Mouse (Mus musculus) midbrain, embryonic 12.5 days (tissue): ENCODE results near the gene Smim13. TPM values are rescaled to one million over a fixed set of nuclear protein-coding genes. Genes with fewer than 3 reads are reported as not detected.
"Not testable (repeated sequence)": the region's sequence is repeated elsewhere in the genome, so short reads cannot be mapped to it uniquely, and the experiment has no call there.

ENCODE experiments used
- ATAC-seq: fragments of 200-750 bp; cut with Nextera tagmentation; 2 replicates; pipeline ENCODE4 v1.8.0; 2017; ENCODE audit warnings: low read depth, moderate TSS enrichment, moderate library complexity; ENCODE audit not compliant: low FRiP score
- H3K27ac ChIP-seq: fragments of 300-500 bp; sonication (generic); replicated peaks from 2 replicates; pipeline ENCODE4 v1.5.1; 2016; ENCODE audit warnings: mild to moderate bottlenecking
- H3K27me3 ChIP-seq: fragments of 300-500 bp; sonication (generic); 2 replicates; pipeline ENCODE4 v1.6.1; 2016; ENCODE audit warnings: mild to moderate bottlenecking
- H3K36me3 ChIP-seq: fragments of 300-500 bp; sonication (generic); 2 replicates; pipeline ENCODE4 v1.6.1; 2016
- H3K4me1 ChIP-seq: fragments of 300-500 bp; sonication (generic); 2 replicates; pipeline ENCODE4 v1.6.1; 2016
- H3K4me2 ChIP-seq: fragments of 300-500 bp; sonication (generic); replicated peaks from 2 replicates; pipeline ENCODE4 v1.6.1; 2016; ENCODE audit warnings: mild to moderate bottlenecking, moderate library complexity
- H3K4me3 ChIP-seq: fragments of 300-500 bp; sonication (generic); 2 replicates; pipeline ENCODE4 v1.5.1; 2016; ENCODE audit warnings: mild to moderate bottlenecking
- H3K9ac ChIP-seq: fragments of 300-500 bp; sonication (generic); replicated peaks from 2 replicates; pipeline ENCODE4 v1.6.1; 2016; ENCODE audit warnings: mild to moderate bottlenecking, moderate library complexity
- H3K9me3 ChIP-seq: fragments of 300-500 bp; sonication (generic); 2 replicates; pipeline ENCODE4 v1.6.1; 2016; ENCODE audit warnings: mild to moderate bottlenecking
- WGBS: fragments of 180-500 bp; shearing (Covaris S2); methylation state at CpG from one replicate; pipeline ENCODE4 v1.1.7; 2016; 5-methylcytosine and 5-hydroxymethylcytosine counted together
- polyA plus RNA-seq: library from polyadenylated mRNA; unstranded; fragments of >200 nt; fragmentation: Nextera tagmentation; extraction: Ambion mirVana; gene quantifications from 2 replicates; pipeline ENCODE4 v1.2.1, GENCODE M21; 2016

Gene Smim13
- 16.5 and 17.5 TPM in 2 replicates for polyA plus RNA-seq

GRCm38 (mm10) chr13:41249538-41250317, at the start of gene Smim13:
TSS of gene Smim13 (plus strand) at chr13:41249844.
- Histone ChIP-seq H3K27ac (peak within 1 kb of the TSS; percentile 87), H3K4me1 (peaks cover 4% of the 10 kb centered on the region; the same call in 1 of the 2 replicates), H3K9me3 (no peaks in the 10 kb centered on the region), H3K9ac (peak within 1 kb of the TSS; percentile 75), H3K36me3 (no peaks in the 10 kb centered on the region), H3K4me3 (peak within 1 kb of the TSS; percentile 77), H3K4me2 (peak within 1 kb of the TSS; percentile 78), H3K27me3 (no peaks in the 10 kb centered on the region)
- under 1% methylated on average over 68 of the region's 78 CpGs for WGBS
- peak; percentile 98 for ATAC-seq

- WGBS, result 85% methylated on average over 2 of the region's 2 CpGs
- no peak overlapping the region for H3K27ac ChIP-seq
- H3K4me2 ChIP-seq, result no peak overlapping the region
Measured at GRCm38 (mm10) chr13:41200861-41201260, 48.8 kb upstream of the Smim13 start.

GRCm38 (mm10) chr13:41203289-41203688, 46.4 kb upstream of the Smim13 start:
- H3K27ac ChIP-seq, result no peak overlapping the region
- no peaks in the 10 kb centered on the region for H3K27me3 ChIP-seq
- WGBS, result 64% methylated on average over 7 of the region's 7 CpGs

More at GRCm38 (mm10) chr13:41200861-41201260, 48.8 kb upstream of the Smim13 start:
- no peaks in the 10 kb centered on the region for H3K9me3 ChIP-seq
- ATAC-seq, result no peak
- no peaks in the 10 kb centered on the region for H3K36me3 ChIP-seq
- H3K9ac ChIP-seq, result no peak overlapping the region
- H3K4me3 ChIP-seq, result no peak overlapping the region
- H3K4me1 ChIP-seq, result peaks cover 15% of the 10 kb centered on the region
- no peaks in the 10 kb centered on the region for H3K27me3 ChIP-seq

GRCm38 (mm10) chr13:41203691-41204090, 46.0 kb upstream of the Smim13 start:
- no peaks in the 10 kb centered on the region for H3K36me3 ChIP-seq
- H3K27me3 ChIP-seq, result no peaks in the 10 kb centered on the region
- no peak overlapping the region for H3K4me2 ChIP-seq
- H3K4me3 ChIP-seq, result no peak overlapping the region
- H3K4me1 ChIP-seq, result peaks cover 15% of the 10 kb centered on the region
- H3K9ac ChIP-seq, result no peak overlapping the region
- ATAC-seq, result no peak
- WGBS, result 70% methylated on average over 9 of the region's 9 CpGs
- H3K27ac ChIP-seq, result no peak overlapping the region
- H3K9me3 ChIP-seq, result no peaks in the 10 kb centered on the region

More at GRCm38 (mm10) chr13:41203289-41203688, 46.4 kb upstream of the Smim13 start:
- no peak overlapping the region for H3K4me2 ChIP-seq
- H3K4me3 ChIP-seq, result no peak overlapping the region
- ATAC-seq, result no peak
- H3K4me1 ChIP-seq, result peaks cover 15% of the 10 kb centered on the region
- no peak overlapping the region for H3K9ac ChIP-seq
- H3K9me3 ChIP-seq, result no peaks in the 10 kb centered on the region
- H3K36me3 ChIP-seq, result no peaks in the 10 kb centered on the region

GRCm38 (mm10) chr13:41205568-41205967, 44.1 kb upstream of the Smim13 start:
- not testable (repeated sequence) for H3K27ac ChIP-seq, H3K36me3 ChIP-seq, H3K9me3 ChIP-seq, H3K4me3 ChIP-seq, ATAC-seq, H3K27me3 ChIP-seq, H3K9ac ChIP-seq, H3K4me2 ChIP-seq
- peaks cover 15% of the 10 kb centered on the region for H3K4me1 ChIP-seq

GRCm38 (mm10) chr13:41206241-41206640, 43.4 kb upstream of the Smim13 start:
- H3K4me3 ChIP-seq, result no peak overlapping the region
- WGBS, result 89% methylated on average over 5 of the region's 5 CpGs
- no peak for ATAC-seq
- H3K27ac ChIP-seq, result no peak overlapping the region
- no peaks in the 10 kb centered on the region for H3K27me3 ChIP-seq
- H3K4me2 ChIP-seq, result no peak overlapping the region
- no peaks in the 10 kb centered on the region for H3K9me3 ChIP-seq
- peaks cover 15% of the 10 kb centered on the region for H3K4me1 ChIP-seq
- H3K9ac ChIP-seq, result no peak overlapping the region
- no peaks in the 10 kb centered on the region for H3K36me3 ChIP-seq

GRCm38 (mm10) chr13:41211276-41211675, 38.4 kb upstream of the Smim13 start:
- Histone ChIP-seq H3K9me3 (no peaks in the 10 kb centered on the region), H3K27ac (no peak overlapping the region)
- no peak for ATAC-seq

GRCm38 (mm10) chr13:41212558-41213322, 36.9 kb upstream of the Smim13 start:
- 71% methylated on average over 6 of the region's 6 CpGs for WGBS
- Histone ChIP-seq H3K9me3 (no peaks in the 10 kb centered on the region), H3K4me1 (peaks cover 10% of the 10 kb centered on the region; the same call in 1 of the 2 replicates), H3K4me3 (no peak overlapping the region), H3K27ac (no peak overlapping the region), H3K4me2 (no peak overlapping the region), H3K27me3 (no peaks in the 10 kb centered on the region), H3K9ac (no peak overlapping the region), H3K36me3 (no peaks in the 10 kb centered on the region)
- ATAC-seq, result no peak

More at GRCm38 (mm10) chr13:41211276-41211675, 38.4 kb upstream of the Smim13 start:
- Histone ChIP-seq H3K36me3 (no peaks in the 10 kb centered on the region), H3K4me3 (no peak overlapping the region), H3K9ac (no peak overlapping the region), H3K4me1 (peaks cover 6% of the 10 kb centered on the region; the same call in 1 of the 2 replicates), H3K27me3 (no peaks in the 10 kb centered on the region), H3K4me2 (no peak overlapping the region)
- 85% methylated on average over 4 of the region's 4 CpGs for WGBS

- peaks cover 24% of the 10 kb centered on the region for H3K4me1 ChIP-seq
- H3K4me2 ChIP-seq, result no peak overlapping the region
- H3K27me3 ChIP-seq, result no peaks in the 10 kb centered on the region
- H3K9me3 ChIP-seq, result no peaks in the 10 kb centered on the region
- no peak overlapping the region for H3K27ac ChIP-seq
- no peak for ATAC-seq
- H3K36me3 ChIP-seq, result no peaks in the 10 kb centered on the region
- H3K9ac ChIP-seq, result no peak overlapping the region
- H3K4me3 ChIP-seq, result no peak overlapping the region
- 91% methylated on average over 6 of the region's 6 CpGs for WGBS
Measured at GRCm38 (mm10) chr13:41215669-41216068, 34.0 kb upstream of the Smim13 start.

GRCm38 (mm10) chr13:41216236-41216635, 33.4 kb upstream of the Smim13 start:
- WGBS, result 70% methylated on average over 3 of the region's 3 CpGs
- no peaks in the 10 kb centered on the region for H3K9me3 ChIP-seq
- no peak overlapping the region for H3K4me3 ChIP-seq
- no peak overlapping the region for H3K4me2 ChIP-seq
- H3K4me1 ChIP-seq, result peaks cover 24% of the 10 kb centered on the region
- H3K9ac ChIP-seq, result no peak overlapping the region
- ATAC-seq, result no peak
- H3K27me3 ChIP-seq, result no peaks in the 10 kb centered on the region
- H3K36me3 ChIP-seq, result no peaks in the 10 kb centered on the region
- H3K27ac ChIP-seq, result no peak overlapping the region

GRCm38 (mm10) chr13:41219056-41219455, 30.6 kb upstream of the Smim13 start:
- no peaks in the 10 kb centered on the region for H3K27me3 ChIP-seq
- peaks cover 21% of the 10 kb centered on the region for H3K4me1 ChIP-seq
- peak overlapping the region; percentile 77; the same call in 1 of the 2 replicates for H3K9ac ChIP-seq
- no peak for ATAC-seq
- WGBS, result 28% methylated on average over 1 of the region's 1 CpGs
- H3K27ac ChIP-seq, result no peak overlapping the region
- peaks cover 15% of the 10 kb centered on the region; the same call in 1 of the 2 replicates for H3K9me3 ChIP-seq
- peak overlapping the region; percentile 50 for H3K4me2 ChIP-seq
- H3K4me3 ChIP-seq, result peak overlapping the region; percentile 75
- no peaks in the 10 kb centered on the region for H3K36me3 ChIP-seq
